Mouse (Mus musculus) MEL (cell line): ENCODE data around the gene Slc29a4. TPM values are rescaled to one million over a fixed set of nuclear protein-coding genes. Genes with fewer than 3 reads are reported as not detected.

Experiments used
- DNase-seq: peaks from one replicate; pipeline ENCODE4 v3.0.0; 2011; ENCODE audit warnings: low read depth, low spot score
- H3K27ac ChIP-seq: 2 replicates; pipeline ENCODE4 v1.5.1; 2012; ENCODE audit warnings: low read depth, mild to moderate bottlenecking, control low read depth, low read length, moderate library complexity; ENCODE audit not compliant: control insufficient read depth
- H3K27me3 ChIP-seq, 2 experiments: fragments of 150-350 bp in 1 of 2; sonication (generic) in 1 of 2; 2 replicates each; pipeline ENCODE4 v1.6.1; 2012; ENCODE audit warnings: low read length in 2 of 2, mild to moderate bottlenecking in 2 of 2, improper control_type of control experiment in 1 of 2, moderate library complexity in 1 of 2; ENCODE audit not compliant: insufficient read depth in 2 of 2, control insufficient read depth in 1 of 2
- H3K36me3 ChIP-seq, 2 experiments: 2 replicates each; pipeline ENCODE4 v1.6.1; 2012 to 2014; ENCODE audit warnings: low read length in 2 of 2, improper control_type of control experiment in 1 of 2, inconsistent platforms in 1 of 2, mild to moderate bottlenecking in 1 of 2; ENCODE audit not compliant: insufficient read depth in 2 of 2, control insufficient read depth in 1 of 2
- H3K4me1 ChIP-seq, 2 experiments: fragments of 150-350 bp in 1 of 2; sonication (generic) in 1 of 2; 2 replicates each; pipeline ENCODE4 v1.6.1; 2012; ENCODE audit warnings: low read length in 2 of 2, improper control_type of control experiment in 1 of 2, mild to moderate bottlenecking in 1 of 2; ENCODE audit not compliant: insufficient read depth in 2 of 2, control insufficient read depth in 1 of 2
- H3K4me3 ChIP-seq, 2 experiments: fragments of 150-350 bp in 1 of 2; sonication (generic) in 1 of 2; 2 replicates each; pipeline ENCODE4 v1.5.1; 2012; ENCODE audit warnings: low read depth in 2 of 2, low read length in 2 of 2, mild to moderate bottlenecking in 2 of 2, moderate library complexity in 2 of 2, control low read depth in 1 of 2, improper control_type of control experiment in 1 of 2; ENCODE audit not compliant: control insufficient read depth in 1 of 2, insufficient read depth in 1 of 2
- H3K79me2 ChIP-seq: 2 replicates; pipeline ENCODE4 v1.6.1; 2012; ENCODE audit warnings: mild to moderate bottlenecking, low read length, moderate library complexity; ENCODE audit not compliant: control insufficient read depth, poor library complexity, insufficient read depth
- H3K9ac ChIP-seq: 2 replicates; pipeline ENCODE4 v1.6.1; 2012; ENCODE audit warnings: low read depth, mild to moderate bottlenecking, control low read depth, low read length, moderate library complexity; ENCODE audit not compliant: control insufficient read depth, poor library complexity, severe bottlenecking
- H3K9me3 ChIP-seq: fragments of 150-350 bp; sonication (generic); replicated peaks from 2 replicates; pipeline ENCODE4 v1.6.1; 2012; ENCODE audit warnings: mild to moderate bottlenecking, low read length, improper control_type of control experiment, moderate library complexity; ENCODE audit not compliant: insufficient read depth
- CHD1 ChIP-seq: IDR thresholded peaks from 2 replicates; pipeline ENCODE4 v1.6.1; 2012; ENCODE audit warnings: low read depth, mild to moderate bottlenecking, inconsistent platforms, low read length, improper control_type of control experiment
- CHD2 ChIP-seq: IDR thresholded peaks from 2 replicates; pipeline ENCODE4 v1.6.1; 2011; ENCODE audit warnings: low read length, improper control_type of control experiment
- E2F4 ChIP-seq: IDR thresholded peaks from 2 replicates; pipeline ENCODE4 v1.6.1; 2011; ENCODE audit warnings: low read depth, low read length, improper control_type of control experiment, borderline replicate concordance
- ELF1 ChIP-seq: IDR thresholded peaks from 2 replicates; pipeline ENCODE4 v1.6.1; 2014; ENCODE audit warnings: low read depth, mild to moderate bottlenecking, inconsistent platforms, low read length, improper control_type of control experiment, moderate library complexity
- EP300 ChIP-seq, 2 experiments: IDR thresholded peaks; 2 replicates each; pipeline ENCODE4 v1.6.1; 2011; ENCODE audit warnings: improper control_type of control experiment in 2 of 2, low read length in 2 of 2, low read depth in 1 of 2, mild to moderate bottlenecking in 1 of 2
- ETS1 ChIP-seq: IDR thresholded peaks from 2 replicates; pipeline ENCODE4 v1.6.1; 2012; ENCODE audit warnings: low read depth, mild to moderate bottlenecking, inconsistent platforms, low read length, improper control_type of control experiment, moderate library complexity
- GABPA ChIP-seq: IDR thresholded peaks from 2 replicates; pipeline ENCODE4 v1.6.1; 2012; ENCODE audit warnings: low read depth, mild to moderate bottlenecking, inconsistent platforms, low read length, improper control_type of control experiment, moderate library complexity
- GATA1 ChIP-seq: IDR thresholded peaks from 2 replicates; pipeline ENCODE4 v1.6.1; 2011; ENCODE audit warnings: low read depth, low read length, improper control_type of control experiment
- HCFC1 ChIP-seq: IDR thresholded peaks from 2 replicates; pipeline ENCODE4 v1.6.1; 2012; ENCODE audit warnings: low read depth, mild to moderate bottlenecking, inconsistent platforms, low read length, improper control_type of control experiment, moderate library complexity
- KAT2A ChIP-seq: conservative IDR thresholded peaks from 2 replicates; pipeline ENCODE4 v1.6.1; 2012; ENCODE audit warnings: low read depth, low read length, improper control_type of control experiment, inconsistent platforms
- MEF2A ChIP-seq: IDR thresholded peaks from 2 replicates; pipeline ENCODE4 v1.6.1; 2014; ENCODE audit warnings: low read depth, mild to moderate bottlenecking, inconsistent platforms, low read length, improper control_type of control experiment; ENCODE audit not compliant: poor library complexity, insufficient replicate concordance, severe bottlenecking; ENCODE audit errors: extremely low read depth
- MXI1 ChIP-seq: IDR thresholded peaks from 2 replicates; pipeline ENCODE4 v1.6.1; 2011; ENCODE audit warnings: mild to moderate bottlenecking, low read depth, low read length, improper control_type of control experiment
- MYC ChIP-seq: IDR thresholded peaks from 2 replicates; pipeline ENCODE4 v1.6.1; 2011; ENCODE audit warnings: low read depth, mild to moderate bottlenecking, low read length, improper control_type of control experiment, moderate library complexity
- NRF1 ChIP-seq: IDR thresholded peaks from 2 replicates; pipeline ENCODE4 v1.6.1; 2014; ENCODE audit warnings: low read depth, mild to moderate bottlenecking, inconsistent platforms, low read length, improper control_type of control experiment, moderate library complexity; ENCODE audit not compliant: poor library complexity, insufficient read depth, severe bottlenecking
- POLR2AphosphoS2 ChIP-seq: IDR thresholded peaks from 2 replicates; pipeline ENCODE4 v1.6.1; 2011; ENCODE audit warnings: low read length, improper control_type of control experiment
- POLR2AphosphoS5 ChIP-seq: IDR thresholded peaks from 2 replicates; pipeline ENCODE4 v1.6.1; 2012; ENCODE audit warnings: low read depth, borderline replicate concordance, mild to moderate bottlenecking, inconsistent platforms, low read length, moderate library complexity, mixed read lengths
- RAD21 ChIP-seq: IDR thresholded peaks from 2 replicates; pipeline ENCODE4 v1.6.1; 2011; ENCODE audit warnings: mild to moderate bottlenecking, low read depth, low read length, improper control_type of control experiment
- RCOR1 ChIP-seq: IDR thresholded peaks from 2 replicates; pipeline ENCODE4 v1.6.1; 2012; ENCODE audit warnings: low read depth, mild to moderate bottlenecking, inconsistent platforms, low read length, improper control_type of control experiment
- TBP ChIP-seq: IDR thresholded peaks from 2 replicates; pipeline ENCODE4 v1.8.0; 2011; ENCODE audit warnings: low read depth, low read length, improper control_type of control experiment
- TCF12 ChIP-seq: IDR thresholded peaks from 2 replicates; pipeline ENCODE4 v1.6.1; 2014; ENCODE audit warnings: low read depth, mild to moderate bottlenecking, inconsistent platforms, low read length, improper control_type of control experiment, moderate library complexity
- USF1 ChIP-seq: IDR thresholded peaks from 2 replicates; pipeline ENCODE4 v1.6.1; 2014; ENCODE audit warnings: low read depth, mild to moderate bottlenecking, inconsistent platforms, low read length, improper control_type of control experiment, moderate library complexity
- USF2 ChIP-seq, 2 experiments: IDR thresholded peaks; 2 replicates each; pipeline ENCODE4 v1.6.1; 2011 to 2012; ENCODE audit warnings: improper control_type of control experiment in 2 of 2, low read length in 2 of 2, borderline replicate concordance in 1 of 2, inconsistent platforms in 1 of 2, low read depth in 1 of 2, mild to moderate bottlenecking in 1 of 2; ENCODE audit not compliant: insufficient read depth in 1 of 2
- ZKSCAN1 ChIP-seq: IDR thresholded peaks from 2 replicates; pipeline ENCODE4 v1.6.1; 2012; ENCODE audit warnings: low read depth, mild to moderate bottlenecking, inconsistent platforms, low read length, improper control_type of control experiment, moderate library complexity
- polyA plus RNA-seq, 2 experiments: library from polyadenylated mRNA; stranded (reverse) in 1 of 2; unstranded in 1 of 2; fragments of >175 nt in 1 of 2; fragments of >200 nt in 1 of 2; gene quantifications; 2 replicates each; pipeline versions ENCODE4 v1.2.1 to v1.2.4; 2012; ENCODE audit warnings: low replicate concordance in 2 of 2, low read depth in 1 of 2; ENCODE audit not compliant: insufficient read length in 2 of 2, insufficient read depth in 1 of 2, missing spikeins in 1 of 2
- total RNA-seq: library from RNA; depleted of rRNA; stranded (reverse); fragments of 300-350 nt; gene quantifications from 2 replicates; pipeline ENCODE4 v1.2.3, GENCODE M21; 2012

Gene Slc29a4
- total and polyA plus RNA-seq, 3 experiments, result not detected

DNA sequence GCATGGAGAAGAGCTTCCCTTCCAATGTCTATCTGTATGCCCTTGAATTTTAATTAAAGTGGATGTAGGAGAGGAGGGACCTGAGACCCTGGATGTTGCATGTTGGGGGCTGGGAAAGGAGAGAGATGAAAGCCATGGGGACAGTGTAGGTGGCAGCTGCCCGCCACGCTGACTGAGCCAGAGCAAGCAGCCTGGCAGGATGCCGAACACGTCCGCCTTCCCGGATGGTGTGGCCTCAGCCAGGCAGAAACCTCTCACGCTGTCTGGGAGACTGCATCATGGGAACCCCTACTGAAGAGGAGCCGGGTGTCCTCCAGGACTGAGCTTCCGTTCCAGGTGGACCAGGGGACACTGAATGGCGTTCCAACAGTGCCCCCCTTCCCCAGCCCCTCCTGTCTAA, 11.3 kb downstream of the Slc29a4 start:
- DNase-seq, result no peak
- H3K79me2 ChIP-seq, result no peaks in the 10 kb centered on the region
- no peaks in the 10 kb centered on the region for H3K27me3 ChIP-seq
- no peak for TF ChIP-seq USF2 (IDR thresholded peaks at IDR 0.05; ENCODE audit: borderline replicate concordance in 1 of 2, insufficient read depth in 1 of 2, low read depth in 1 of 2, low read length in 2 of 2)
- TF ChIP-seq MYC, result no peak
- no peak for TF ChIP-seq USF1
- no peak for TF ChIP-seq RCOR1
- H3K36me3 ChIP-seq, result no peaks in the 10 kb centered on the region
- no peak overlapping the region for H3K9ac ChIP-seq
- no peak overlapping the region for H3K4me3 ChIP-seq
- H3K4me1 ChIP-seq, result no peaks in the 10 kb centered on the region
- H3K9me3 ChIP-seq, result no peaks in the 10 kb centered on the region
- no peak overlapping the region for H3K27ac ChIP-seq

DNA sequence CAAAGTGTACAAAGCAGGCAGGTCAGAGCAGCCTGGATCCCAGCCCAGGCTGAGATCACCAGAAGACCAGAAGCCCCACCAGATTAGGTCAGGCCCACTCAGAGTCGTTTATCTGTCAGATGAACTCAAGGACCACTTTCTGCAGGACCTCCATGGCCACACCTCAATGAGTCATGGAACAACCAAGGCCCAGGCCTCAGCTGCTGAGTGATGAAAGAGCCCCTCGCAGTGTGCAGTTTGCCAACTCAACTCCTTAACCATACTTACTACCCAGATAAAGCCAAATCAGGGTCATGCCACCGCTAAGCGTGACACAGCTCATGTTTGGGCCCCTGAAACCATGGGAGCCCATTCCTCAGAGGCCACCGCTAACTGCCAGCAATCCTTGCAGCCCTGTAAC, 15.4 kb downstream of the Slc29a4 start:
- no peaks in the 10 kb centered on the region for H3K79me2 ChIP-seq
- H3K27ac ChIP-seq, result no peak overlapping the region
- no peaks in the 10 kb centered on the region for H3K36me3 ChIP-seq
- no peak for TF ChIP-seq E2F4
- TF ChIP-seq GATA1, result no peak
- TF ChIP-seq CHD2, result no peak
- no peak for TF ChIP-seq CHD1
- TF ChIP-seq POLR2AphosphoS2, result no peak
- no peak for TF ChIP-seq KAT2A
- no peak for TF ChIP-seq GABPA
- no peak for TF ChIP-seq EP300 (IDR thresholded peaks at IDR 0.05; ENCODE audit: low read depth in 1 of 2, low read length in 2 of 2)
- TF ChIP-seq POLR2AphosphoS5, result no peak
- TF ChIP-seq ZKSCAN1, result no peak
- TF ChIP-seq ELF1, result no peak
- no peak for TF ChIP-seq ETS1
- no peak for TF ChIP-seq MYC
- TF ChIP-seq MXI1, result no peak
- no peak for TF ChIP-seq TCF12
- no peak for TF ChIP-seq HCFC1
- TF ChIP-seq NRF1, result no peak
- TF ChIP-seq RAD21, result no peak
- no peak for TF ChIP-seq MEF2A
- TF ChIP-seq TBP, result no peak
- H3K27me3 ChIP-seq, result no peaks in the 10 kb centered on the region; a peak in 1 of 4 replicates
- H3K4me3 ChIP-seq, result no peak overlapping the region
- no peak for DNase-seq
- H3K9me3 ChIP-seq, result no peaks in the 10 kb centered on the region
- no peak overlapping the region for H3K9ac ChIP-seq
- no peaks in the 10 kb centered on the region for H3K4me1 ChIP-seq
